Mouse (Mus musculus): ENCODE measurements around the gene Prpf31.

- TF ChIP-seq CTCF (IDR thresholded peaks at IDR 0.05; ENCODE audit: borderline replicate concordance, control insufficient read depth, extremely low read depth, insufficient read depth, low read length, poor library complexity) (no peak), POLR2A (IDR thresholded peaks at IDR 0.05; ENCODE audit: control insufficient read depth, extremely low read depth, insufficient read depth, low read length, poor library complexity) (no peak)
Measured at GRCm38 (mm10) chr7:3646641-3647040, 16.9 kb downstream of the Prpf31 start.
